Mouse (Mus musculus) CH12.LX (cell line): ENCODE measurements around the gene Gtpbp8. TPM values are rescaled to one million over a fixed set of nuclear protein-coding genes. Genes with fewer than 3 reads are reported as not detected.

Experiments used
- DNase-seq: peaks from one replicate; pipeline ENCODE4 v3.0.0-alpha.2; 2013; ENCODE audit errors: extremely low read depth
- H3K27ac ChIP-seq: 2 replicates; pipeline ENCODE4 v1.5.1; 2012; ENCODE audit warnings: low read depth, mild to moderate bottlenecking, control low read depth, moderate library complexity; ENCODE audit not compliant: insufficient read depth
- H3K27me3 ChIP-seq: replicated peaks from 2 replicates; pipeline ENCODE3; 2012; ENCODE audit warnings: inconsistent platforms
- H3K36me3 ChIP-seq, 2 experiments: replicated peaks in 1 of 2; 2 replicates each; pipeline versions ENCODE3 to v1.6.1; 2012; ENCODE audit warnings: inconsistent platforms in 1 of 2, low read length in 1 of 2, mild to moderate bottlenecking in 1 of 2, mixed read lengths in 1 of 2, moderate library complexity in 1 of 2; ENCODE audit not compliant: control insufficient read depth in 1 of 2, insufficient read depth in 1 of 2
- H3K4me1 ChIP-seq, 2 experiments: 2 replicates each; pipeline ENCODE4 v1.6.1; 2012; ENCODE audit warnings: inconsistent platforms in 1 of 2, moderate library complexity in 1 of 2; ENCODE audit not compliant: insufficient read depth in 2 of 2, control insufficient read depth in 1 of 2
- H3K4me2 ChIP-seq: 2 replicates; pipeline ENCODE4 v1.6.1; 2012; ENCODE audit warnings: low read depth, mild to moderate bottlenecking, control low read depth; ENCODE audit not compliant: poor library complexity, insufficient read depth, severe bottlenecking
- H3K4me3 ChIP-seq, 3 experiments: fragments of 150-350 bp in 1 of 3; sonication (generic) in 1 of 3; replicated peaks in 1 of 3; 2 replicates each; pipeline versions ENCODE3 to v1.5.1; 2011 to 2012; ENCODE audit warnings: low read depth in 2 of 3, low read length in 2 of 3, mild to moderate bottlenecking in 2 of 3, moderate library complexity in 2 of 3, control low read depth in 1 of 3, improper control_type of control experiment in 1 of 3, inconsistent platforms in 1 of 3, mixed read lengths in 1 of 3; ENCODE audit not compliant: poor library complexity in 1 of 3
- H3K79me2 ChIP-seq: replicated peaks from 2 replicates; pipeline ENCODE4 v1.6.1; 2012; ENCODE audit warnings: mild to moderate bottlenecking, moderate library complexity; ENCODE audit not compliant: control insufficient read depth, poor library complexity, insufficient read depth, severe bottlenecking; ENCODE audit errors: extremely low read depth
- H3K9ac ChIP-seq: 2 replicates; pipeline ENCODE4 v1.6.1; 2012; ENCODE audit warnings: low read depth, mild to moderate bottlenecking, control low read depth, moderate library complexity; ENCODE audit not compliant: insufficient read depth
- H3K9me3 ChIP-seq: replicated peaks from 2 replicates; pipeline ENCODE3; 2012; ENCODE audit warnings: low read length, inconsistent platforms, mixed read lengths
- BHLHE40 ChIP-seq: IDR thresholded peaks from 2 replicates; pipeline ENCODE4 v1.6.1; 2011; ENCODE audit warnings: mild to moderate bottlenecking, low read depth, low read length, improper control_type of control experiment
- CHD2 ChIP-seq: IDR thresholded peaks from 2 replicates; pipeline ENCODE4 v1.6.1; 2011; ENCODE audit warnings: low read length, improper control_type of control experiment
- E2F4 ChIP-seq: IDR thresholded peaks from 2 replicates; pipeline ENCODE4 v1.6.1; 2011; ENCODE audit warnings: low read depth, low read length, improper control_type of control experiment; ENCODE audit not compliant: insufficient replicate concordance
- EP300 ChIP-seq: IDR thresholded peaks from 2 replicates; pipeline ENCODE4 v1.6.1; 2011; ENCODE audit warnings: low read length, improper control_type of control experiment
- ETS1 ChIP-seq: conservative IDR thresholded peaks from 2 replicates; pipeline ENCODE4 v1.6.1; 2012; ENCODE audit warnings: low read depth, mild to moderate bottlenecking, inconsistent platforms, low read length, improper control_type of control experiment, moderate library complexity
- HCFC1 ChIP-seq: IDR thresholded peaks from 2 replicates; pipeline ENCODE4 v1.6.1; 2012; ENCODE audit warnings: low read depth, mild to moderate bottlenecking, inconsistent platforms, low read length, improper control_type of control experiment
- JUN ChIP-seq: IDR thresholded peaks from 2 replicates; pipeline ENCODE4 v1.6.1; 2011; ENCODE audit warnings: low read depth, mild to moderate bottlenecking, low read length, improper control_type of control experiment, moderate library complexity; ENCODE audit not compliant: insufficient read depth
- KAT2A ChIP-seq: IDR thresholded peaks from 2 replicates; pipeline ENCODE4 v1.6.1; 2012; ENCODE audit warnings: low read length, improper control_type of control experiment, inconsistent platforms; ENCODE audit not compliant: insufficient replicate concordance
- MYC ChIP-seq: IDR thresholded peaks from 2 replicates; pipeline ENCODE4 v1.6.1; 2011; ENCODE audit warnings: low read depth, mild to moderate bottlenecking, improper control_type of control experiment, low read length
- NELFE ChIP-seq: IDR thresholded peaks from 2 replicates; pipeline ENCODE4 v1.6.1; 2011; ENCODE audit warnings: low read depth, low read length, improper control_type of control experiment
- PAX5 ChIP-seq: IDR thresholded peaks from 2 replicates; pipeline ENCODE4 v1.6.1; 2012; ENCODE audit warnings: low read length, inconsistent platforms, mixed read lengths
- POLR2AphosphoS2 ChIP-seq: IDR thresholded peaks from 2 replicates; pipeline ENCODE4 v1.6.1; 2011; ENCODE audit warnings: low read depth, low read length, improper control_type of control experiment
- RAD21 ChIP-seq: IDR thresholded peaks from 2 replicates; pipeline ENCODE4 v1.6.1; 2011; ENCODE audit warnings: low read depth, mild to moderate bottlenecking, low read length, improper control_type of control experiment, moderate library complexity
- SIN3A ChIP-seq: IDR thresholded peaks from 2 replicates; pipeline ENCODE4 v1.6.1; 2012; ENCODE audit warnings: low read length, improper control_type of control experiment, inconsistent platforms
- SMC3 ChIP-seq: IDR thresholded peaks from 2 replicates; pipeline ENCODE4 v1.6.1; 2011; ENCODE audit warnings: low read depth, low read length, improper control_type of control experiment
- USF2 ChIP-seq: conservative IDR thresholded peaks from 2 replicates; pipeline ENCODE4 v1.6.1; 2011; ENCODE audit warnings: low read depth, low read length, improper control_type of control experiment
- ZC3H11A ChIP-seq: IDR thresholded peaks from 2 replicates; pipeline ENCODE4 v1.6.1; 2012; ENCODE audit warnings: low read depth, mild to moderate bottlenecking, inconsistent platforms, low read length, improper control_type of control experiment
- ZKSCAN1 ChIP-seq: IDR thresholded peaks from 2 replicates; pipeline ENCODE4 v1.6.1; 2012; ENCODE audit warnings: low read depth, inconsistent platforms, low read length, improper control_type of control experiment, borderline replicate concordance
- dilution Hi-C: fragments of 300-500 bp; cut with MboI; formaldehyde crosslinking; loops from 2 replicates; pipeline ENCODE4 v1.14.3; 2020; ENCODE audit warnings: low sequenced_read_pairs; ENCODE audit not compliant: extremely low pct_unique_long_range_greater_than_20kb, extremely low pct_ligation_motif_present
- in situ Hi-C: fragments of 300-500 bp; cut with MboI; formaldehyde crosslinking; loops from 3 replicates; pipeline ENCODE4 v1.14.3; 2019; ENCODE audit warnings: low sequenced_read_pairs, low pct_ligation_motif_present, low pct_unique_long_range_greater_than_20kb, mixed read lengths
- polyA plus RNA-seq: library from polyadenylated mRNA; unstranded; fragments of >175 nt; gene quantifications from 2 replicates; pipeline ENCODE4 v1.2.1, GENCODE M21; 2012; ENCODE audit warnings: low read depth; ENCODE audit not compliant: insufficient read length
- total RNA-seq, 2 experiments: library from RNA; depleted of rRNA; stranded (reverse); fragments of 300-350 nt in 1 of 2; fragments of >200 nt in 1 of 2; gene quantifications; 2 replicates each; pipeline ENCODE4 v1.2.3; 2012 to 2014

Gene Gtpbp8
- total and polyA plus RNA-seq, 3 experiments = 20.9 to 38.8 (median 24.2) TPM

DNA sequence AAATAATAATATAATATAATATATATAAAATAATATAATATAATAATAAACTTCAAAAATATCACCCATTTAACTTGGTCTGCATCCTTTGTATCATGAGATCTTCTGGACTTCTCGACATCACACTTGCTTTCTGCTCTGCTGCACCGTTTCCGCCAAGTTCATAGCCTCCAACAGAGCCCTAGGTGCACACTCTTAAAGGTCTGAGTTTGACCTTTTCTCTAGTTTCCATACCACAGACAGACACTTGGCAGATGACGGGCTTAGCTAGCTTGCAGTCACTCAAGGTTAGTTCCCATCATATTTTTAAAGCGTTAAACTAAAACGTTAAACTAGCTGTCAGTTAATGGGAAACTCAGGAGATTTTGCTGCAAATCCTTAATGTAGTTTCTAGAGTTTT, 28.0 kb upstream of the Gtpbp8 start:
- no peak overlapping the region for H3K4me3 ChIP-seq
- in situ Hi-C loops (no loop called here), dilution Hi-C loops (no loop called here)
- no peak overlapping the region for H3K9ac ChIP-seq
- H3K9me3 ChIP-seq = no peaks in the 10 kb centered on the region
- peak; percentile 53 for DNase-seq
- TF ChIP-seq BHLHE40 = peak; percentile 21; the same call in 1 of the 2 replicates
- TF ChIP-seq SIN3A = no peak
- peak; percentile 40; the same call in 1 of the 2 replicates for TF ChIP-seq ETS1
- no peak for TF ChIP-seq KAT2A
- TF ChIP-seq JUN = no peak
- 0 out of 2 replicates have a peak, but pooled peaks have one; percentile 15 for TF ChIP-seq EP300
- no peak for TF ChIP-seq HCFC1
- H3K36me3 ChIP-seq = no peaks in the 10 kb centered on the region
- no peaks in the 10 kb centered on the region for H3K27me3 ChIP-seq
- no peaks in the 10 kb centered on the region for H3K79me2 ChIP-seq
- H3K4me2 ChIP-seq = no peak overlapping the region
- peaks cover 0 to 22% of the 10 kb centered on the region in 2 experiments; a peak in 2 of 4 replicates for H3K4me1 ChIP-seq
- no peak overlapping the region for H3K27ac ChIP-seq

DNA sequence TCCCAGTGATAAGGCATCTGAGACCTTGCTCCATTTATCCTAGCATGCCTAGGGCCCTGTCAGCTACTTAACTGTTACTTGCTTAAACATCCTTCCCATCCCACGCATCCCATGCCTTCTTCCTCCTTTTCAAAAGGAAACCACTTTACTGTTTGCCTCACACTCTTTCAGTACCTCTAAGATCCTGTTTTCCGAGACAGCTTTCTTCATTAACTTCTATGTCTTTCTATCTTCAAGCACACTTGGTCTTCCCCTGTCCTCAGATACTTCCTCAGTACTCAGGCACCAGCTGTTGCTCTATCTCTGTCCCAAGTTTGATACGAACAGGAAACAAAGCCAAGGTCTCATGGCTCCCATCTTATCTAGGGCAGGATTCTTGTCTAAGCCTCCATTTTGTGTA, 27.5 kb upstream of the Gtpbp8 start:
- TF ChIP-seq SIN3A = no peak
- H3K4me3 ChIP-seq = no peak overlapping the region
- no peak overlapping the region for H3K9ac ChIP-seq
- H3K79me2 ChIP-seq = no peaks in the 10 kb centered on the region; the same call in 1 of the 2 replicates
- H3K36me3 ChIP-seq = no peaks in the 10 kb centered on the region
- no peaks in the 10 kb centered on the region for H3K27me3 ChIP-seq
- peaks cover 0 to 22% of the 10 kb centered on the region in 2 experiments; a peak in 2 of 4 replicates for H3K4me1 ChIP-seq
- in situ Hi-C loops = no loop called here
- H3K4me2 ChIP-seq = no peak overlapping the region
- dilution Hi-C loops = no loop called here
- DNase-seq = no peak
- no peak overlapping the region; the same call in 1 of the 2 replicates for H3K27ac ChIP-seq
- no peaks in the 10 kb centered on the region for H3K9me3 ChIP-seq

DNA sequence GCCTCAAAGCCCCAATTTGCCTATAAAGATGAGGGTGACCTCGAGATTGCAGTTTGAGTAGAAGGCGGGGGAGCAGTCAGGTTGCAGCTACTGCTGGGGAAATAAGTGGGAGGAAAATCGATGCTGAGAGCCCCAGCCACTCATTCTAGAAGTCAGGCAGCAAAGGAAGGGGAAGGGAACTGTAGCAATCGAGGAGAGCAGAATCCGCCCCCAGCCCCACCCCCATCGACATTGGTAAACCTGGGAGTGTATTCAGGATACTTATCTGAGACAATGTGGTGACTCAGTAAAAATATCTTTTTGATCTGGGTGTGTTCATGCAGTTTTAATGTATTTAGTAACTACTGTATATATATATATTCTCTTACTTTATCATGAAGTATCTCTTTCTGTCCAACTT, 26.4 kb upstream of the Gtpbp8 start:
- in situ Hi-C loops = no loop called here
- no peak overlapping the region for H3K4me3 ChIP-seq
- no peaks in the 10 kb centered on the region for H3K36me3 ChIP-seq
- TF ChIP-seq RAD21 = no peak
- TF ChIP-seq ZKSCAN1 = no peak
- peak; percentile 28; the same call in 1 of the 2 replicates for TF ChIP-seq SIN3A
- TF ChIP-seq POLR2AphosphoS2 = no peak
- no peak for TF ChIP-seq E2F4
- no peak for TF ChIP-seq SMC3
- 0 out of 2 replicates have a peak, but pooled peaks have one; percentile 38 for TF ChIP-seq EP300
- TF ChIP-seq PAX5 = no peak
- TF ChIP-seq ZC3H11A = no peak
- TF ChIP-seq USF2 = no peak
- TF ChIP-seq CHD2 = peak; percentile 55
- TF ChIP-seq BHLHE40 = no peak
- TF ChIP-seq NELFE = no peak
- TF ChIP-seq MYC = no peak
- TF ChIP-seq, all 38 proteins: peak for 3
- Histone ChIP-seq H3K27ac (no peak overlapping the region), H3K9ac (no peak overlapping the region), H3K4me1 (peaks cover 0 to 25% of the 10 kb centered on the region in 2 experiments; a peak in 2 of 4 replicates), H3K79me2 (no peaks in the 10 kb centered on the region; the same call in 1 of the 2 replicates), H3K27me3 (no peaks in the 10 kb centered on the region), H3K9me3 (no peaks in the 10 kb centered on the region), H3K4me2 (no peak overlapping the region)
- peak; percentile 63 for DNase-seq
- dilution Hi-C loops = no loop called here
